25 mouse cellular contexts compared by ENCODE assay signal in the genomic region with DNA sequence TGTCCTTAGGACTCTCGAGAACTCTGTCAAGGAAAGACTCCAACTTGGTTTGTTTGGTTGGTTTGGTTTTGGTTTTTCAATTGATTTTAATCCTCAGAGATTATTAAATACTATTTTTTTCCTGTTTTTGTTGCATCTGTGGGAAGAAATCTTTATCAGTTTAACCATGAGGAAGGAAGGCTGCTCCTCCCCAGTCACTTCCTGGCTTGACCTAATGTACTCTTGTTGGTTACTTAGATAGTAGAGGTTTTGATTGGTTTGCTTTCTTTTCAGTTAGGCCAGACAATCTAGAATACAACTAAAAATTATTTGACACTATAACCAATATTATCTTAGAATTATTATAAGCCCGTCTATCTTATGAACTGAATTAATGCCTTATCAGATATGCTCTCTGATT.
"Had no signal": no experiment of that assay in that cellular context is flagged by ENCODE, and none has a peak within 500 bp of the region (broad histone marks: within the 10 kb centered on the region; RNA-seq: fewer than 3 reads in every experiment).

No protein-coding gene starts in this region.

- H3K27ac ChIP-seq: embryonic facial prominence, embryonic 10.5 days; embryonic facial prominence, embryonic 12.5 days; embryonic facial prominence, embryonic 13.5 days; embryonic facial prominence, embryonic 15.5 days; forebrain, embryonic 10.5 days; forebrain, embryonic 12.5 days; forebrain, embryonic 13.5 days; forebrain, embryonic 15.5 days; gastrocnemius, adult 2 months; heart, adult 2 months; heart, embryonic 10.5 days had no signal

- H3K27me3 ChIP-seq: embryonic facial prominence, embryonic 12.5 days; embryonic facial prominence, embryonic 13.5 days; embryonic facial prominence, embryonic 15.5 days; forebrain, embryonic 12.5 days; forebrain, embryonic 13.5 days; forebrain, embryonic 15.5 days had no signal

- DNase-seq: cerebellum, adult 9-10 months; cerebellum, adult 9-11 months; cerebellum, postnatal 10 days; cerebellum, postnatal 14 days; cerebellum, postnatal 25 days; cerebellum, postnatal 36 days; embryo, embryonic 11 days; forebrain, postnatal 0 days; gastrocnemius, adult 2 months; gastrocnemius, postnatal 10 days; gastrocnemius, postnatal 14 days; gastrocnemius, postnatal 25 days; gastrocnemius, postnatal 36 days; heart, adult 18-20 months; heart, adult 2 months had no signal

- H3K9me3 ChIP-seq: embryonic facial prominence, embryonic 10.5 days; embryonic facial prominence, embryonic 12.5 days; embryonic facial prominence, embryonic 13.5 days; embryonic facial prominence, embryonic 15.5 days; forebrain, embryonic 10.5 days; forebrain, embryonic 12.5 days; forebrain, embryonic 13.5 days; forebrain, embryonic 15.5 days; heart, embryonic 10.5 days had no signal

- H3K9ac ChIP-seq: embryonic facial prominence, embryonic 12.5 days; embryonic facial prominence, embryonic 13.5 days; embryonic facial prominence, embryonic 15.5 days; forebrain, embryonic 12.5 days; forebrain, embryonic 13.5 days; forebrain, embryonic 15.5 days; forebrain, postnatal 0 days had no signal

- H3K4me3 ChIP-seq: embryonic facial prominence, embryonic 10.5 days; embryonic facial prominence, embryonic 12.5 days; embryonic facial prominence, embryonic 13.5 days; embryonic facial prominence, embryonic 15.5 days; erythroblast, embryonic 14.5 days; forebrain, embryonic 10.5 days; forebrain, embryonic 12.5 days; forebrain, embryonic 13.5 days; forebrain, embryonic 15.5 days; gastrocnemius, adult 2 months; heart, adult 2 months; heart, embryonic 10.5 days had no signal

- H3K36me3 ChIP-seq: embryonic facial prominence, embryonic 10.5 days; embryonic facial prominence, embryonic 12.5 days; embryonic facial prominence, embryonic 13.5 days; embryonic facial prominence, embryonic 15.5 days; forebrain, embryonic 10.5 days; forebrain, embryonic 12.5 days; forebrain, embryonic 15.5 days; heart, embryonic 10.5 days had no signal

- H3K4me1 ChIP-seq: embryonic facial prominence, embryonic 10.5 days; embryonic facial prominence, embryonic 12.5 days; embryonic facial prominence, embryonic 13.5 days; embryonic facial prominence, embryonic 15.5 days; forebrain, embryonic 10.5 days; forebrain, embryonic 12.5 days; forebrain, embryonic 13.5 days; forebrain, embryonic 15.5 days; heart, embryonic 10.5 days had no signal
